Mouse (Mus musculus) spleen, adult 2 months (tissue): ENCODE results near the gene Rtn4r.

Experiments used
- CTCF ChIP-seq: fragments of 200-500 bp; IDR thresholded peaks from 2 replicates; pipeline ENCODE4 v1.5.1; 2011; ENCODE audit warnings: mild to moderate bottlenecking, inconsistent platforms; ENCODE audit not compliant: insufficient read depth, insufficient read length, insufficient replicate concordance; ENCODE audit errors: extremely low read depth
- POLR2A ChIP-seq: fragments of 200-500 bp; IDR thresholded peaks from 2 replicates; pipeline ENCODE4 v1.6.1; 2011; ENCODE audit warnings: low read depth, low read length, inconsistent platforms

DNA sequence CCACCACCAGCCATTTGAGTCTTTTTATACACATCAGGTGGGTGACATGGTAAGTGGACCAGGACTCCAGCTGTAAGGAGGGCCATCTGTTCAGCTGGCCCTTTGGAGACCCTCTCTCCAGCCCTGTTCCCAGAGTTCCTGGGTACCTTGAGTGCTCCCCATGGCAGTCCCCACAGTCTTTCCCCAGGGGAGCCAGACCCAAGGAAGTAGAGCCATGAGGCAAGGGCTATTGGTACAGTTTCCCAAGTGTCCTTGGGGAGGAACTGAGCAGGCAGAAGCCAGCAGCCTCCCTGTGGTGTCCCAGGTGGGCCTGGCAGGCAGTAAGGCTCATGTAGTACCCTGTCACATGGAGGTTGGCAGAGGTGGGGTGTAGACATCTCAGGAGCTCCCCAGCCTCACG lies 4.6 kb downstream of the Rtn4r start:
- TF ChIP-seq CTCF (no peak), POLR2A (no peak)
